Mouse (Mus musculus): ENCODE measurements at regions not wholly inside any gene's neighbourhood (a gene's known extent, or its start where the extent isn't known, plus 50 kb on each side); places are given as distances from the start of the nearest gene placed in this dataset.

DNA sequence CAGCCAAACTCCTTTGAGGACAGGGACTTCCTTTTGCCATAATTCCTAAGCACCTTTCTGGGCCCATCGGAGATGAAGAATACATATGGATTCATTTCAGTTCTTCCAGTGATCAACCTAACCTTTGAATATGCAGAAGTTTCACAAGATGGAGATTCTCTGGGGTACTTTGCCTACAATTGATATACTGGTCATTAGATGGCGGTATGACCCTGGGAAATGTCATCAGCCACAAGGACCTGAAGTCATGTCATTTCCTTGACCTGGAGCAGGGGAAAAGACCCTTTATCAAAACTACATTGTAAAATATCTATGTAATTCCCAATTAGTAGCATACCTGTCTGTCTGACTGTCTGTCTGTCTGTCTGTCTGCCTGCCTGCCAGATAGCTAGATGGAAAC is 164.0 kb upstream of the Slc24a3 start:
- Histone ChIP-seq H3K4me2 (no peak overlapping the region), H3K27ac (ENCODE audit: poor library complexity, severe bottlenecking) (no peak overlapping the region), H3K4me3 (no peak overlapping the region), H3K9me3 (replicated peaks) (no peaks in the 10 kb centered on the region), H3K9ac (no peak overlapping the region), H3K36me3 (no peaks in the 10 kb centered on the region), H3K27me3 (replicated peaks) (no peaks in the 10 kb centered on the region), H3K4me1 (replicated peaks) (no peaks in the 10 kb centered on the region)
- whole genome bisulfite sequencing = 62% methylated on average over 2 of the region's 2 CpGs
- no peak for ATAC-seq (ENCODE audit: insufficient number of reproducible peaks, low FRiP score)

DNA sequence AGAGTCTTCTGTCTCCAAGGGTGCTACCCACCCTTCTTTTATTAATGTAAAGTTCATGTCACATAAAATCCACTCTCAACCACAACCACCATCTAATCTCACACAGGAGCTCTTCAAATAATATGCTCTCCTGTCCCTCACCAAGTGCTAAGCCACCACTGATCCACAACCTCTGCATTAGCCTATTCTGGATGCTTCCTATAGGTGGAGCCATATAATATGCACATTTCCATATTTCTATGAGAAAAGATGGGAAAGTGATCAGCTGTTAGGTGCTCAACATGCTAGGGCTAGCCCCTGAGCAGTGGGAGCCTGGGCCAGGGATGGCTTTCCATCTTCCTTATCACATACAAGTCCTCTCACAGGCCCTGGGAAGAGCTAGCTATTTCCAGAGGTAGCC is 156.9 kb upstream of the Slc24a3 start:
- H3K27me3 ChIP-seq (replicated peaks) = no peaks in the 10 kb centered on the region
- H3K4me2 ChIP-seq = no peak overlapping the region
- ATAC-seq (ENCODE audit: insufficient number of reproducible peaks, low FRiP score) = no peak
- no peaks in the 10 kb centered on the region for H3K36me3 ChIP-seq
- no peak overlapping the region for H3K4me3 ChIP-seq
- no peaks in the 10 kb centered on the region for H3K9me3 ChIP-seq (replicated peaks)
- H3K27ac ChIP-seq (ENCODE audit: poor library complexity, severe bottlenecking) = no peak overlapping the region
- no peak overlapping the region for H3K9ac ChIP-seq
- 0 out of 2 replicates have a peak, but pooled peaks cover 6% of the 10 kb centered on the region for H3K4me1 ChIP-seq (replicated peaks)

DNA sequence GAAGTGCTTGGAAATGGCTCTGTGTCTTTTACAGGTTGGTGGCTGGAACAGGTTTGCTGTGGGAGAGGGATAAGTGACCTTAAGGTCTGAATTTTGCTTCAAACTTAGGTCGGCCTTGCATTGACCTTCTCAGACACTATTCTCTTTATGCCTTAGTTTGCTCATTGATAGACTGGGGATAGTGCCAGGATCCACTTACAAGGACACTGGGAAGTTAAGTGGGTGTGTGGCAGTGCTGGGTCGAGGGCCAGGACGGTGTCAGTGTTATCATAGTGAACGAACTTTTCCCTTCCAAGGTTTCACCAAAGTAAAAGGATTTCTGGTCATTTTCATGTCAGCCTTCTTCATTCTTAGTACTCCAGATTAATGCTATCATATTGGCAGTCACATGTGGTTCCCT is 156.3 kb upstream of the Slc24a3 start:
- Histone ChIP-seq H3K27ac (ENCODE audit: poor library complexity, severe bottlenecking) (no peak overlapping the region), H3K4me3 (no peak overlapping the region), H3K36me3 (no peaks in the 10 kb centered on the region), H3K4me1 (replicated peaks) (0 out of 2 replicates have a peak, but pooled peaks cover 6% of the 10 kb centered on the region), H3K4me2 (no peak overlapping the region), H3K27me3 (replicated peaks) (no peaks in the 10 kb centered on the region), H3K9ac (no peak overlapping the region), H3K9me3 (replicated peaks) (no peaks in the 10 kb centered on the region)
- 55% methylated on average over 4 of the region's 4 CpGs for WGBS
- ATAC-seq (ENCODE audit: insufficient number of reproducible peaks, low FRiP score) = no peak

DNA sequence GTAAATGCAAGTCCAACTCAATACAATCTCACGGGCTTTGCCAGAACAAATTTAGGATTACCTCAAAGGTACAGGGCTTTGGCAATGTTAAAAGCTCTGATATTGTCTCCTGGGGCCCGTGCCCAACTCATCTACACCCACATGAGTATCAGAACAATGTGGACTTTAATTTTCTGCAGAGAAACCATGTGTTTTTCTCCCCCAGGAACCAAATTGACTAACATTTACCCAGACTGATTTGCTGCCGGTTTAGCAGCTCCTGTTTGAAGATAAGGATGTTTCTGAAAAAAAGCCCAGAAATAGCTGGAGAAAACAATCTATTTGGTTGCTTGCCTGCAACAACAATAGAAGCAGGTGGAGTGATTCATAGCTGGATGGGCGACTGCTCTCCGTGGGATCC is 151.6 kb upstream of the Slc24a3 start:
- Histone ChIP-seq H3K4me1 (replicated peaks) (peaks cover 13% of the 10 kb centered on the region), H3K36me3 (no peaks in the 10 kb centered on the region), H3K9ac (no peak overlapping the region), H3K4me3 (no peak overlapping the region), H3K9me3 (replicated peaks) (no peaks in the 10 kb centered on the region), H3K4me2 (no peak overlapping the region), H3K27me3 (replicated peaks) (no peaks in the 10 kb centered on the region), H3K27ac (ENCODE audit: poor library complexity, severe bottlenecking) (no peak overlapping the region)
- no peak for ATAC-seq (ENCODE audit: insufficient number of reproducible peaks, low FRiP score)
- WGBS = 69% methylated on average over 5 of the region's 5 CpGs

DNA sequence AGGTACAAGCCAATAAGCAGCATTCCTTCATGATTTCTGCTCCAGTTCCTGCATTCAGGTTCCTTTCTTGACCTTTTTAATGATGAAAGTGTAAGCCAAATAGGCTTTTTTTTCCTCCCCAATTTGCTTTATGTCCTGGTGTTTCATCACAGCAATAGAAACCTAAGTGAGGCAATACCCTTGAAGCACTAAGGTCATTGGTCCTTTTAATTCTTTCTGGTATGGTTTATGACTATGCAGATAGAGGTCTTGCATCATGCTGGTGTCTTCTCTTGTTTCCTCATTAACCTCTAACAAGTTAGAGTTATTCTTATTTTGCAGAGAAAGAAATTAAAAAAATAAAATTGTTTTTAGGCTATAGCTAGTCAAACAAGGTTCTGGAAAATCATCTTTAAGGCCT is 150.6 kb upstream of the Slc24a3 start:
- Histone ChIP-seq H3K36me3 (no peaks in the 10 kb centered on the region), H3K4me1 (replicated peaks) (peaks cover 10% of the 10 kb centered on the region), H3K27ac (ENCODE audit: poor library complexity, severe bottlenecking) (no peak overlapping the region), H3K9ac (no peak overlapping the region), H3K27me3 (replicated peaks) (no peaks in the 10 kb centered on the region), H3K4me2 (no peak overlapping the region), H3K9me3 (replicated peaks) (no peaks in the 10 kb centered on the region), H3K4me3 (no peak overlapping the region)
- ATAC-seq (ENCODE audit: insufficient number of reproducible peaks, low FRiP score) = no peak

DNA sequence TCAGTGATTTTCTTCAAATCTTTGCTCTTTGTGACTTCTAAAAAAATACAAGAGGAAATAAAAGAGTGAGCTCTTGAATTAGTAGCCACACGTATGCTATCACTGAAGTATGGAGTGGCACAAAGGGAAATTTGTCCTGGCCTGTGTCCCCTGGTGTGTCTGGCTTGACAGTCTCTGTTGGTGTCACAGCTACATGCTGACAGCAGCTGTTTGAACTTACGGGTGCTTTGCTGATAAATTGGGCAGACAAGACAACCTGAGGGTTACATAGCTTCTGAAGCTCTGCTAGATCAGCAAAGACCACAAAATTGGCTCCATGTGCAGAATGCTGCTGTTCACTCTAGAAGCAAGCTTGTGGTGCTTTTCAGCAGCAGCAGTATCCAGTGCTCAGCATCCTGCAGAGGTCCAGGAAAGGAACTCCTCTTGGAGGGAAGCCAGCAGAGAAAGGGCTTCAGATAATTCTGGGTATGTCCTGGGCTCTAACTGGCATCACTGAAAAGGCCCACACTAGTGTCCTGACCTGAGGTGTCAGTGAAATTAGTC is 149.9 kb upstream of the Slc24a3 start:
- no peaks in the 10 kb centered on the region for H3K27me3 ChIP-seq (replicated peaks)
- peaks cover 10% of the 10 kb centered on the region for H3K4me1 ChIP-seq (replicated peaks)
- no peaks in the 10 kb centered on the region for H3K9me3 ChIP-seq (replicated peaks)
- peak overlapping the region; percentile 70 for H3K27ac ChIP-seq (ENCODE audit: poor library complexity, severe bottlenecking)
- no peaks in the 10 kb centered on the region for H3K36me3 ChIP-seq
- WGBS = 25% methylated on average over 2 of the region's 2 CpGs
- H3K4me3 ChIP-seq = no peak overlapping the region
- no peak overlapping the region for H3K4me2 ChIP-seq
- ATAC-seq (ENCODE audit: insufficient number of reproducible peaks, low FRiP score) = peak; percentile 33; the same call in 1 of the 2 replicates
- no peak overlapping the region for H3K9ac ChIP-seq

DNA sequence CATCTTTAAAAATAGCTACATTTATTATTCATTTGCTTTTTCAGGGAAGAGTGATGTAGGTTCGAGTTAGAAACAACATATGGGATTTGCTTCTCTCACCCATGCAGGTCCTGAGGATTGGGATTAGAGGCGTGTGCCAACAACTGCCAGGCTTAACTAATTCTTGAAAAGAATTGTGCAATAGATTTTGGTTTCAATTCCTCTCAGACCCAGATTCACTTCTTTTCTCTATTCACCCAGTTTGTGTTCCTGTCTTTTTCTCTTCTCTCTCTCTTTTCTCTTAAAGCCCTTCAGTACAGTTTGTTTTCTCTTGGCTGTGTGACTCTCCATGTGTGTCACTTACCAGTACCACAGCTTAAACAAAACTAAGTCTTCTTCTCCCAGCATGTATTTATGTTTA is 119.8 kb upstream of the Slc24a3 start:
- 80% methylated on average over 2 of the region's 2 CpGs for WGBS
- no peak overlapping the region for H3K9ac ChIP-seq
- H3K9me3 ChIP-seq (replicated peaks) = no peaks in the 10 kb centered on the region
- no peak overlapping the region for H3K27ac ChIP-seq (ENCODE audit: poor library complexity, severe bottlenecking)
- H3K27me3 ChIP-seq (replicated peaks) = no peaks in the 10 kb centered on the region
- H3K36me3 ChIP-seq = no peaks in the 10 kb centered on the region
- no peak overlapping the region for H3K4me2 ChIP-seq
- H3K4me1 ChIP-seq (replicated peaks) = no peaks in the 10 kb centered on the region
- ATAC-seq (ENCODE audit: insufficient number of reproducible peaks, low FRiP score) = no peak
- no peak overlapping the region for H3K4me3 ChIP-seq

DNA sequence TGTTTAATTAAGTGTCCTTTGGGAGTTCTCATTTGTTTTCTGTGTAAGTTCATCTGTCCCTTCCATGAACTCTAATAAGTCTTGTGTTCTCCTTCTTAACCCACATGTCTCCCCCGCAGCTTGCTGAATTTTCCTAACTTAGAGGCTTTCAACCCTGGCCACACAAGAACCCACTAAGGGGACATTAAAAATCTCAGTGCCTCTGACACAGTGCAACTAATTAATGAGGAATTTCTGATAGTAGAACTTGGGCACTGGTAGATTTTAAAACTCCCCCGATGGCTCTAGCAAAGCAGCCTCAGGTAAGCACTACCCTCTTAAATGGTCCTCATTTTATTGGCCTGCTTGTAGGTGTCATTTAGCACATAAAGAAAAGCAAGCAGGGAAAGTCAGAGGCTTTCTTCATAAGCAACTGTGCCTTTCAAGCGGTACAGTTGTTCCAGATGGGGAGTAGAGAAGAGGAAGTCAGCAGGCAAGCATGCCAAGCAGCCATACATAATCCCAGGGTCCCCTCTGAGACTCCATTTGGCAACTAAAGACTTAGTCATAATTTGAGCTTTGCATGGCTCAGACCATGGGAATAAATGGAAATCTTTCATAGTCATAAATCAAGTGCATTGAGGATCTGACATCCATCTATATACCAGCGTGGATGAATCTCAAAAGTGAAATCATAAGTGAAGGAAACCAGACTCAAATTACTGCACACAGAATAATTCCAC is 117.7 kb upstream of the Slc24a3 start:
- WGBS = 82% methylated on average over 4 of the region's 4 CpGs

DNA sequence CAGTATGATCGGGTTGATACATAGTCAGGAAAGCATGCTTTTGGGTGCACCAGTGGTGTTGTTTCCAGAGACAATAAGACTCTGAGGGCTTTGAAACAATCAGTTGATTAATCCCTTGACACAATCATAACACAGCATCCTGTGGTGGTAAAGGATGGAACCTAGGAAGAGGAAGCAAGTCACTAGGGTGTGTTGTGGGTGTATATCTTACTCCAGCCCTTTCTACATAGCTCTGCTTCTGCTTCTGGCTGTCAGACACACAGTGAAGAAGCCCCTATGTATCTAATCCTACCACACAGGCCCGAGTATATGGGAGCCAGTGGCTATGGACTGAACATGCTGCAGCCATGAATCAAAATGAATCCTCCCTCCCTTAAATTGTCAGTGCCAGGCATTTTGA is 115.1 kb upstream of the Slc24a3 start:
- H3K4me2 ChIP-seq = no peak overlapping the region
- no peak overlapping the region for H3K27ac ChIP-seq (ENCODE audit: poor library complexity, severe bottlenecking)
- H3K9me3 ChIP-seq (replicated peaks) = no peaks in the 10 kb centered on the region
- no peaks in the 10 kb centered on the region for H3K36me3 ChIP-seq
- ATAC-seq (ENCODE audit: insufficient number of reproducible peaks, low FRiP score) = no peak
- no peaks in the 10 kb centered on the region for H3K27me3 ChIP-seq (replicated peaks)
- H3K4me1 ChIP-seq (replicated peaks) = 0 out of 2 replicates have a peak, but pooled peaks cover 5% of the 10 kb centered on the region
- WGBS = 72% methylated on average over 2 of the region's 2 CpGs
- no peak overlapping the region for H3K9ac ChIP-seq
- no peak overlapping the region for H3K4me3 ChIP-seq

More for the DNA sequence above, 117.7 kb upstream of the Slc24a3 start:
- Histone ChIP-seq H3K27me3 (replicated peaks) (no peaks in the 10 kb centered on the region), H3K4me2 (no peak overlapping the region), H3K9me3 (replicated peaks) (no peaks in the 10 kb centered on the region), H3K4me3 (no peak overlapping the region), H3K4me1 (replicated peaks) (no peaks in the 10 kb centered on the region), H3K9ac (no peak overlapping the region), H3K36me3 (no peaks in the 10 kb centered on the region), H3K27ac (ENCODE audit: poor library complexity, severe bottlenecking) (no peak overlapping the region)
- ATAC-seq (ENCODE audit: insufficient number of reproducible peaks, low FRiP score) = no peak

DNA sequence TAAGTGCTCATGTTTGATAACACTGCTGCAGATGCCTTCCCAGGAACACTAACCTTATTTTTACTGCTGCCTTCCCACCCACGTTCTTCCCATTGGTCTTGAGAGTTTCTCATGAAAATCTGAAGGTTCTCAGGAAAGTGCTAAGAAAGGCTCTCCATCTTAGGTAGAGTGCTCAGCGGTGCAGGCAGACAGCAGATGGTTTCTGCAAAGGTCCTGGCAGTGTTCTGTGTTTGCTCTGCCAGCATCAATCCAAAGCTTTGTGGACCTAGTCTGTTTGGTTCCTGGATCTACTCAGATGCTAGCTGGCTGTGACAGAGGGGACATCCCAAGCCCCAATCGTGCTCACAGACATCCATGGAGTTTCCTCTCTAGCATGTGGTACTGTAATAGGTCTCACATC is 111.3 kb upstream of the Slc24a3 start:
- WGBS = 54% methylated on average over 3 of the region's 3 CpGs
- ATAC-seq (ENCODE audit: insufficient number of reproducible peaks, low FRiP score) = no peak
- no peak overlapping the region for H3K4me3 ChIP-seq

DNA sequence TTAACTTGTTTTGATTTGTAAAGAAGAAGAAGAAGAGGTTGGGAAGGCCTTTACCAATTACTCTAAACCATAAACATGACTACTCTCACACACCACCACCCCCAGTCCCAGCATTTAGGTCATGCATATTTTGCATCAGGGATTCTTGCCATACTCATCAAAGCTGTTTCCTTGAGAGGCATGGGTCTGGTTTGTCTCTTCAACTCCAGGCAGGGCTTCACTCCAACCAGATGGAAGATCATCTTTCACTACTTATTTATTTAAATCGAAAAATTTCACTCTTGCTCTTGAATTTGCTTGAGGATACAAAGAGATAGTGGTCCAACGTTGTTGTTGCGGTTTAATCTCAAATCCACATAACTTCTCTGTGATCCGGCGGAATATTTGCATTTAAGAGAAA is 110.8 kb upstream of the Slc24a3 start:
- Histone ChIP-seq H3K4me1 (replicated peaks) (0 out of 2 replicates have a peak, but pooled peaks cover 8% of the 10 kb centered on the region), H3K27ac (ENCODE audit: poor library complexity, severe bottlenecking) (no peak overlapping the region), H3K36me3 (no peaks in the 10 kb centered on the region), H3K4me2 (no peak overlapping the region), H3K4me3 (no peak overlapping the region), H3K9ac (no peak overlapping the region), H3K27me3 (replicated peaks) (no peaks in the 10 kb centered on the region), H3K9me3 (replicated peaks) (no peaks in the 10 kb centered on the region)
- ATAC-seq (ENCODE audit: insufficient number of reproducible peaks, low FRiP score) = no peak
- WGBS = 55% methylated on average over 5 of the region's 5 CpGs

More for the DNA sequence above, 111.3 kb upstream of the Slc24a3 start:
- H3K36me3 ChIP-seq = no peaks in the 10 kb centered on the region
- no peaks in the 10 kb centered on the region for H3K27me3 ChIP-seq (replicated peaks)
- H3K4me1 ChIP-seq (replicated peaks) = 0 out of 2 replicates have a peak, but pooled peaks cover 8% of the 10 kb centered on the region
- no peak overlapping the region for H3K4me2 ChIP-seq
- H3K9ac ChIP-seq = no peak overlapping the region
- H3K9me3 ChIP-seq (replicated peaks) = no peaks in the 10 kb centered on the region
- H3K27ac ChIP-seq (ENCODE audit: poor library complexity, severe bottlenecking) = no peak overlapping the region

DNA sequence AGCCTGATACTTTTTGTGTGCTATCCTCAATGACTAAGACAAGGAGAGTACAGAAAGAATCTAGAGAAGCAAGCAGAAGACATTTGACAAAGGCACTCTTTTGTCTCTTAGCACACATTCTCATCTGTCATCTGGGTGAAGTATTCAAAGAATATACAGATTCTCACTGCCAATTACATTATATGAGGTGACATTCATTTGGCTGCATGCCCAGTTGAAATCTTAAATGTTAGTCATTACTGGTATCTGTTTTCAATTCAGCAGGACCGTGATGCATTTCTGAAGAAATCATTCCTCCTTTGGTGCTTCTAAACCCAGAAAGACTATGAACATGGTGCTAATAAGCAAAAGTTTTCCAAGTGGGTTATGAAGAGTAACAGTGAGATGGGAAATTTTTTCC is 97.6 kb upstream of the Slc24a3 start:
- ATAC-seq (ENCODE audit: insufficient number of reproducible peaks, low FRiP score) = no peak
- Histone ChIP-seq H3K27me3 (replicated peaks) (no peaks in the 10 kb centered on the region), H3K27ac (ENCODE audit: poor library complexity, severe bottlenecking) (no peak overlapping the region), H3K9ac (no peak overlapping the region), H3K9me3 (replicated peaks) (no peaks in the 10 kb centered on the region), H3K4me1 (replicated peaks) (no peaks in the 10 kb centered on the region), H3K4me3 (no peak overlapping the region), H3K36me3 (no peaks in the 10 kb centered on the region), H3K4me2 (no peak overlapping the region)
- WGBS = 64% methylated on average over 1 of the region's 1 CpGs
